Mouse (Mus musculus): ENCODE measurements around the gene Map1b. TPM values are rescaled to one million over a fixed set of nuclear protein-coding genes. Genes with fewer than 3 reads are reported as not detected.

Map1b gene
- polyA plus RNA-seq, 1 experiment from 2014 or later: 1,966 TPM

- H3K9ac ChIP-seq (ENCODE audit: low read depth, low read length): no peak overlapping the region
- H3K27me3 ChIP-seq (ENCODE audit: control insufficient read depth, insufficient read depth, low read depth, low read length): no peaks in the 10 kb centered on the region
- WGBS: 5% methylated on average over 12 of the region's 12 CpGs
- no peak overlapping the region for H3K4me3 ChIP-seq (ENCODE audit: low read depth, low read length)
- no peak for ATAC-seq
- peak overlapping the region; percentile 22 for H3K4me2 ChIP-seq (ENCODE audit: low read length)
- H3K27ac ChIP-seq (ENCODE audit: low read length): peak overlapping the region; percentile 40; the same call in 1 of the 2 replicates
- peaks cover 19% of the 10 kb centered on the region for H3K36me3 ChIP-seq (ENCODE audit: control insufficient read depth, insufficient read depth, low read length)
- peaks cover 59% of the 10 kb centered on the region for H3K4me1 ChIP-seq (ENCODE audit: control insufficient read depth, insufficient read depth, low read length)
- no peaks in the 10 kb centered on the region for H3K9me3 ChIP-seq (replicated peaks; ENCODE audit: control insufficient read depth, low read length, poor library complexity, severe bottlenecking)
These were observed 73.7 kb downstream of the Map1b start for GRCm38 (mm10) chr13:99442434-99443249.

- 0 out of 2 replicates have a peak overlapping the region, but pooled peaks have one; percentile 10 for H3K27ac ChIP-seq (ENCODE audit: low read length)
These were observed 74.5 kb downstream of the Map1b start for GRCm38 (mm10) chr13:99441700-99442433.

GRCm38 (mm10) chr13:99440228-99440627, 76.1 kb downstream of the Map1b start:
- H3K4me2 ChIP-seq (ENCODE audit: low read length): no peak overlapping the region
- peaks cover 31% of the 10 kb centered on the region for H3K36me3 ChIP-seq (ENCODE audit: control insufficient read depth, insufficient read depth, low read length)
- no peak overlapping the region for H3K27ac ChIP-seq (ENCODE audit: low read length)
- no peak overlapping the region for H3K4me3 ChIP-seq (ENCODE audit: low read depth, low read length)
- H3K4me1 ChIP-seq (ENCODE audit: control insufficient read depth, insufficient read depth, low read length): peaks cover 39% of the 10 kb centered on the region
- no peak overlapping the region for H3K9ac ChIP-seq (ENCODE audit: low read depth, low read length)
- ATAC-seq: no peak
- H3K27me3 ChIP-seq (ENCODE audit: control insufficient read depth, insufficient read depth, low read depth, low read length): no peaks in the 10 kb centered on the region
- WGBS: 81% methylated on average over 2 of the region's 2 CpGs
- H3K9me3 ChIP-seq (replicated peaks; ENCODE audit: control insufficient read depth, low read length, poor library complexity, severe bottlenecking): no peaks in the 10 kb centered on the region

More at GRCm38 (mm10) chr13:99441700-99442433, 74.5 kb downstream of the Map1b start:
- Histone ChIP-seq H3K9ac (ENCODE audit: low read depth, low read length) (no peak overlapping the region), H3K4me3 (ENCODE audit: low read depth, low read length) (no peak overlapping the region), H3K9me3 (replicated peaks; ENCODE audit: control insufficient read depth, low read length, poor library complexity, severe bottlenecking) (no peaks in the 10 kb centered on the region), H3K27me3 (ENCODE audit: control insufficient read depth, insufficient read depth, low read depth, low read length) (no peaks in the 10 kb centered on the region), H3K4me1 (ENCODE audit: control insufficient read depth, insufficient read depth, low read length) (peaks cover 51% of the 10 kb centered on the region), H3K4me2 (ENCODE audit: low read length) (no peak overlapping the region), H3K36me3 (ENCODE audit: control insufficient read depth, insufficient read depth, low read length) (peaks cover 23% of the 10 kb centered on the region)
- no peak for ATAC-seq
- WGBS: 33% methylated on average over 18 of the region's 18 CpGs

GRCm38 (mm10) chr13:99439357-99439756, 77.0 kb downstream of the Map1b start:
- H3K9ac ChIP-seq (ENCODE audit: low read depth, low read length): no peak overlapping the region
- H3K9me3 ChIP-seq (replicated peaks; ENCODE audit: control insufficient read depth, low read length, poor library complexity, severe bottlenecking): no peaks in the 10 kb centered on the region
- H3K4me3 ChIP-seq (ENCODE audit: low read depth, low read length): no peak overlapping the region
- peaks cover 30% of the 10 kb centered on the region for H3K4me1 ChIP-seq (ENCODE audit: control insufficient read depth, insufficient read depth, low read length)
- peaks cover 40% of the 10 kb centered on the region for H3K36me3 ChIP-seq (ENCODE audit: control insufficient read depth, insufficient read depth, low read length)
- H3K27ac ChIP-seq (ENCODE audit: low read length): no peak overlapping the region
- no peak overlapping the region for H3K4me2 ChIP-seq (ENCODE audit: low read length)
- 96% methylated on average over 5 of the region's 5 CpGs for whole genome bisulfite sequencing
- ATAC-seq: no peak
- no peaks in the 10 kb centered on the region for H3K27me3 ChIP-seq (ENCODE audit: control insufficient read depth, insufficient read depth, low read depth, low read length)

GRCm38 (mm10) chr13:99437051-99437450, 79.3 kb downstream of the Map1b start:
- Histone ChIP-seq H3K4me3 (ENCODE audit: low read depth, low read length) (no peak overlapping the region), H3K36me3 (ENCODE audit: control insufficient read depth, insufficient read depth, low read length) (peaks cover 60% of the 10 kb centered on the region)

GRCm38 (mm10) chr13:99434494-99434893, 81.8 kb downstream of the Map1b start:
- no peaks in the 10 kb centered on the region for H3K9me3 ChIP-seq (replicated peaks; ENCODE audit: control insufficient read depth, low read length, poor library complexity, severe bottlenecking)
- no peaks in the 10 kb centered on the region for H3K4me1 ChIP-seq (ENCODE audit: control insufficient read depth, insufficient read depth, low read length)
- ATAC-seq: no peak
- peaks cover 65% of the 10 kb centered on the region for H3K36me3 ChIP-seq (ENCODE audit: control insufficient read depth, insufficient read depth, low read length)
- 92% methylated on average over 9 of the region's 9 CpGs for WGBS
- H3K4me2 ChIP-seq (ENCODE audit: low read length): no peak overlapping the region
- H3K27ac ChIP-seq (ENCODE audit: low read length): no peak overlapping the region
- no peaks in the 10 kb centered on the region for H3K27me3 ChIP-seq (ENCODE audit: control insufficient read depth, insufficient read depth, low read depth, low read length)
- H3K4me3 ChIP-seq (ENCODE audit: low read depth, low read length): no peak overlapping the region
- H3K9ac ChIP-seq (ENCODE audit: low read depth, low read length): no peak overlapping the region

More at GRCm38 (mm10) chr13:99437051-99437450, 79.3 kb downstream of the Map1b start:
- H3K27me3 ChIP-seq (ENCODE audit: control insufficient read depth, insufficient read depth, low read depth, low read length): no peaks in the 10 kb centered on the region
- no peak overlapping the region for H3K4me2 ChIP-seq (ENCODE audit: low read length)
- H3K9me3 ChIP-seq (replicated peaks; ENCODE audit: control insufficient read depth, low read length, poor library complexity, severe bottlenecking): no peaks in the 10 kb centered on the region
- H3K9ac ChIP-seq (ENCODE audit: low read depth, low read length): no peak overlapping the region
- no peak overlapping the region for H3K27ac ChIP-seq (ENCODE audit: low read length)
- no peak for ATAC-seq
- H3K4me1 ChIP-seq (ENCODE audit: control insufficient read depth, insufficient read depth, low read length): peaks cover 7% of the 10 kb centered on the region

- Histone ChIP-seq H3K4me3 (ENCODE audit: low read depth, low read length) (no peak overlapping the region), H3K36me3 (ENCODE audit: control insufficient read depth, insufficient read depth, low read length) (peaks cover 75% of the 10 kb centered on the region), H3K27me3 (ENCODE audit: control insufficient read depth, insufficient read depth, low read depth, low read length) (no peaks in the 10 kb centered on the region), H3K4me2 (ENCODE audit: low read length) (no peak overlapping the region), H3K9ac (ENCODE audit: low read depth, low read length) (no peak overlapping the region), H3K27ac (ENCODE audit: low read length) (no peak overlapping the region), H3K9me3 (replicated peaks; ENCODE audit: control insufficient read depth, low read length, poor library complexity, severe bottlenecking) (no peaks in the 10 kb centered on the region), H3K4me1 (ENCODE audit: control insufficient read depth, insufficient read depth, low read length) (no peaks in the 10 kb centered on the region)
- no peak for ATAC-seq
- WGBS: 94% methylated on average over 29 of the region's 29 CpGs
These were observed 83.0 kb downstream of the Map1b start for GRCm38 (mm10) chr13:99433068-99434008.

- no peak overlapping the region for H3K27ac ChIP-seq (ENCODE audit: low read length)
- no peak overlapping the region for H3K4me3 ChIP-seq (ENCODE audit: low read depth, low read length)
- 86% methylated on average over 13 of the region's 13 CpGs for whole genome bisulfite sequencing
- no peaks in the 10 kb centered on the region for H3K9me3 ChIP-seq (replicated peaks; ENCODE audit: control insufficient read depth, low read length, poor library complexity, severe bottlenecking)
- no peak overlapping the region for H3K9ac ChIP-seq (ENCODE audit: low read depth, low read length)
- no peak for ATAC-seq
- H3K36me3 ChIP-seq (ENCODE audit: control insufficient read depth, insufficient read depth, low read length): peaks cover 56% of the 10 kb centered on the region
- H3K27me3 ChIP-seq (ENCODE audit: control insufficient read depth, insufficient read depth, low read depth, low read length): no peaks in the 10 kb centered on the region
- no peaks in the 10 kb centered on the region for H3K4me1 ChIP-seq (ENCODE audit: control insufficient read depth, insufficient read depth, low read length)
- H3K4me2 ChIP-seq (ENCODE audit: low read length): no peak overlapping the region
These were observed 92.8 kb downstream of the Map1b start for GRCm38 (mm10) chr13:99423581-99423980.
